Mouse (Mus musculus) embryonic fibroblast, embryonic 13.5 days (primary cell): ENCODE results near the gene Agpat4. TPM values are rescaled to one million over a fixed set of nuclear protein-coding genes. Genes with fewer than 3 reads are reported as not detected.

Source experiments
- H3K27ac ChIP-seq: 2 replicates; pipeline ENCODE4 v1.5.1; 2012; ENCODE audit warnings: low read length, control low read depth, inconsistent platforms; ENCODE audit not compliant: insufficient read depth
- H3K4me1 ChIP-seq: 2 replicates; pipeline ENCODE4 v1.6.1; 2011; ENCODE audit warnings: low read length; ENCODE audit not compliant: control insufficient read depth, insufficient read depth
- H3K4me3 ChIP-seq: 2 replicates; pipeline ENCODE4 v1.5.1; 2011; ENCODE audit warnings: mild to moderate bottlenecking, control low read depth, low read length; ENCODE audit not compliant: insufficient read depth
- CTCF ChIP-seq: IDR thresholded peaks from 2 replicates; pipeline ENCODE4 v1.5.1; 2011; ENCODE audit warnings: mild to moderate bottlenecking, control low read depth, low read length, moderate library complexity, borderline replicate concordance; ENCODE audit not compliant: insufficient read depth
- POLR2A ChIP-seq: IDR thresholded peaks from 2 replicates; pipeline ENCODE4 v1.6.1; 2011; ENCODE audit warnings: low read depth, mild to moderate bottlenecking, control low read depth, low read length, moderate library complexity
- polyA plus RNA-seq: library from polyadenylated mRNA; stranded (reverse); fragments of >200 nt; gene quantifications from 2 replicates; pipeline ENCODE4 v1.2.4, GENCODE M21; 2011; ENCODE audit warnings: low read depth; ENCODE audit not compliant: missing spikeins, insufficient read length

Agpat4 gene
- polyA plus RNA-seq = 34.4 and 37.0 TPM in 2 replicates

DNA sequence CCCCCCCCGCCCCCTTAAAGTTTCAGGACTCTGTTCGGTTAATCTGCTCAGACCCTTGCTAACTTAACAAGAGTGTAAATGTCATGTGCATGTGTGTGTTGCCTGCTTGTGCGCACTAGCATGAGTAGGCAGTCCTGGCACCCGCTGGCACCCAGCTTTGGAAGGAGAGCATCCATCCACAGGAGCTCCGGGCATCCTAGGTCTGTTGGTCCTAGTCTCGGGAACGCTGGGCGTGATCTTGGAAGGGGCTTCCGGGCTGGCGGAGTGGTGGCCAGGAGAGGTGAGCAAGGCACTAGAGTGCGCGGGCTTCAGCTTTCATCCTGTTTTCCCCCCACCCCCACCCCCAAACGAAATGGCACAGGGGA lies at the start of gene Agpat4:
Gene Agpat4 (plus strand): TSS at position 144 of the 365 bp plus-strand sequence.
- Histone ChIP-seq H3K27ac (peak within 1 kb of the TSS; percentile 80), H3K4me1 (peaks cover 4% of the 10 kb centered on the region), H3K4me3 (peak within 1 kb of the TSS; percentile 93)
- no peak for TF ChIP-seq POLR2A
- no peak for TF ChIP-seq CTCF

- Histone ChIP-seq H3K4me3 (no peak overlapping the region), H3K27ac (no peak overlapping the region), H3K4me1 (no peaks in the 10 kb centered on the region)
- TF ChIP-seq POLR2A (no peak), CTCF (no peak)
These were observed 41.7 kb upstream of the Agpat4 start for GRCm38 (mm10) chr17:12076816-12077215.

DNA sequence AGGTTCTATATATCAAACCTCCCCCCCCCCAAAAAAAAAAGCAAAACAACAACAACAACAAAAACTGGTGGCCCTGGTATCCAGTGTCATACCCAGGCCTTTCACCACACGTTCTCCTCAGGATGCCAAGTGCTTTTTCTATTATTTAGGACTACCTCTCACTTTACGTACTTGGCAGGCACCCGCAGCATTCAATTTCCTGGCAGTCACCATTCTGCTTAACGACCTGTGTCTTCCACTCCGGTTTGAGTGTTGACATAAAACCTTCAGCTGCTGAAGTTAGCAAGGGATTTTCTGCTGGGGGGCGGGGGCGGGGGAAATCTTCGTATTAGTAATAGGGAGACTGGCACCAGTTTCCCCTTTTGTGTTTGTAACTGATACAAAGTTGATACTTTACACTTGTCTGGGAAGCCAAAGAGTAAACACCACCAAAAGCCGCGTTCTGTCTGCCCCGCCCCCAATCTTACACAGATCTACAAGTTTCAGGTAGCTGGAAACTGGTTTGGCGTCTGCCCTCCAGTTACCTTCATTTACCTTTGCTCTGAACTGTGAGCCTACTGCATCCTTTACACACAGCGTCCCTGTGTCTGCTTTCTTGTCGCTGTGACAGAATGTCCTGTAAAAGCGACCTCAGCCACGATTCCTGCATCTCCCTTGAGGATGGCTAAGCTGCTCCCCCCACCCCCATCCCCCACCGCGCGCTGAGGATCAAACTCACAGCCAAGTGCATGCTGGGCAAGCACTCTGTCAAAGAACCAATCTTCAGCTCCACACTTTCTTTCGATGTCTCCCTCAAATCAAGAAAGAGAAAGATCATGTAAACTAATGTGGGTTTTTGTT lies 37.6 kb upstream of the Agpat4 start:
- no peak for TF ChIP-seq POLR2A
- TF ChIP-seq CTCF = no peak
- H3K4me3 ChIP-seq = no peak overlapping the region

GRCm38 (mm10) chr17:12082201-12082600 lies 36.3 kb upstream of the Agpat4 start:
- Histone ChIP-seq H3K4me1 (no peaks in the 10 kb centered on the region), H3K27ac (no peak overlapping the region), H3K4me3 (no peak overlapping the region)
- no peak for TF ChIP-seq CTCF
- no peak for TF ChIP-seq POLR2A

More for the DNA sequence above, 37.6 kb upstream of the Agpat4 start:
- no peak overlapping the region for H3K27ac ChIP-seq
- H3K4me1 ChIP-seq = no peaks in the 10 kb centered on the region

DNA sequence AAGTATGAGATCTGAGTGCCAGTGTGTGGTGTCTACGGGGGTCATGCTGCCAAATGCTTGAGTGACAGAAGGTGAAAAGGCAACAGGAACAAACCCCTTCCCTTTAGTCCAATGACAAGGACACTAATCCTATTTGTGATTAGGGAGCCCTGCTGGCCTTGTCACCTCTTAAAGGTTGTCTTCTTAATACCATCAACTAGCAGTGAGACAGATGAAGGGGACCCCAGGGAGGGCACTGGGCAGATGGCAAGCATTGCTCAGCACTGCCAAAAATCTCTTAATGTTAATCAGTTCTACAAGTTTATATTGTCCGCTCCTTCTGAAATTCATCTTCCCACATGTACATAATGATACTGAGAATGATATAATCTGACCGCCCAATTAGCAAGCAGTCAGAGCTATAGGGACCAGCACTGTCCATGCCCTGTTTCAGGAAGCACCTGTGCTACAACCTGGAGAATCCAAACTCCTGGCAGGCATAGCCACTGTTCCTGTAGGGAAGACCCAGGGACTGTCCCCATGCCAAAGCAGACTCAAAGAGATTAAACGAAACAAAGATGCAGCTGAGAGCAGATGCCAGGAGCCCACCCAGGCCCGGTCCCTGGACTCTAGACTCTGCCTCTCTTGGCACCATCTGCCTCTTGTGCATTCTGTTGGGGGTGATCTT lies 28.1 kb upstream of the Agpat4 start:
- H3K4me3 ChIP-seq = no peak overlapping the region
- no peak overlapping the region for H3K27ac ChIP-seq
- no peak for TF ChIP-seq POLR2A
- TF ChIP-seq CTCF = no peak
- H3K4me1 ChIP-seq = peaks cover 5% of the 10 kb centered on the region; the same call in 1 of the 2 replicates

DNA sequence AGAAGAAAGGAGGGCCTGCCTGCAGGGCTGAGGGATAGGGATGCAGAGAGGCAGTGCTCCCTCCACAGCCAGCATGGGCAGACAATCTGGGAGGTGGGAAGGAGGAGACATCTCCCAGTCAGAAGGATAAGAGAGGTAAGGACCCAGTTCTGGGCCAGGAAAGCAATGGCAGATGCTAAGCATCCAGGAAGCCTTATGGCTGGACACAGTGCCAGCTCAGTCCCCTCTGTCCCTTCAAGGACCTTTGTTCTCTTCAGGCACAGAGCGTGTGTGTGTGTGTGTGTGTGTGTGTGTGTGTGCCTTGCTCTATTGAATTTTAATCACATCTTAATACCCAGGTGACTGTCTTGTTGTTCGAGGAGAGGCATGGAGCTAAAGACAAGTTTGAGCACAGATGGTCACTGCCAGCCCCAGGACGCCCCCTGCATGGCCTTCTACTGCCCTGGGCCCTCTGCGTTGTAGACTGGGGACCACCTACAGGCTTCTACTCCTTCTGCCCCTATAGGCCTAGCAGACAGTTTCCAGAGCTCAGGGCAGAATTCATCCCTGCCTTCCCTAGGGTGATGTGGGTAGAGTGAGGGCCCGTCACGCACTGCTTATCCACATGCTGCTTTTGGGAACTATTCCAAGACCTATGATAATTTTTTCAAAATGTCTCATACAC lies 25.5 kb upstream of the Agpat4 start:
- H3K4me1 ChIP-seq = peaks cover 5% of the 10 kb centered on the region; the same call in 1 of the 2 replicates
- no peak overlapping the region for H3K27ac ChIP-seq
- TF ChIP-seq CTCF = no peak
- TF ChIP-seq POLR2A = no peak
- no peak overlapping the region for H3K4me3 ChIP-seq

GRCm38 (mm10) chr17:12094016-12094415 lies 24.5 kb upstream of the Agpat4 start:
- TF ChIP-seq CTCF = no peak
- TF ChIP-seq POLR2A = no peak
- 0 out of 2 replicates have a peak overlapping the region, but pooled peaks have one; percentile 82 for H3K27ac ChIP-seq
- H3K4me1 ChIP-seq = peaks cover 5% of the 10 kb centered on the region; the same call in 1 of the 2 replicates
- H3K4me3 ChIP-seq = no peak overlapping the region

GRCm38 (mm10) chr17:12094827-12095590 lies 23.5 kb upstream of the Agpat4 start:
- H3K27ac ChIP-seq = peak overlapping the region; percentile 82
- TF ChIP-seq CTCF (no peak), POLR2A (no peak)
- no peak overlapping the region for H3K4me3 ChIP-seq

GRCm38 (mm10) chr17:12099415-12099814 lies 19.1 kb upstream of the Agpat4 start:
- H3K4me3 ChIP-seq = no peak overlapping the region
- peaks cover 3% of the 10 kb centered on the region; the same call in 1 of the 2 replicates for H3K4me1 ChIP-seq
- H3K27ac ChIP-seq = no peak overlapping the region
- no peak for TF ChIP-seq POLR2A
- TF ChIP-seq CTCF = no peak

More at GRCm38 (mm10) chr17:12094827-12095590, 23.5 kb upstream of the Agpat4 start:
- peaks cover 5% of the 10 kb centered on the region; the same call in 1 of the 2 replicates for H3K4me1 ChIP-seq
